Mouse (Mus musculus): Measurements from ENCODE around the gene Diras2.

DNA sequence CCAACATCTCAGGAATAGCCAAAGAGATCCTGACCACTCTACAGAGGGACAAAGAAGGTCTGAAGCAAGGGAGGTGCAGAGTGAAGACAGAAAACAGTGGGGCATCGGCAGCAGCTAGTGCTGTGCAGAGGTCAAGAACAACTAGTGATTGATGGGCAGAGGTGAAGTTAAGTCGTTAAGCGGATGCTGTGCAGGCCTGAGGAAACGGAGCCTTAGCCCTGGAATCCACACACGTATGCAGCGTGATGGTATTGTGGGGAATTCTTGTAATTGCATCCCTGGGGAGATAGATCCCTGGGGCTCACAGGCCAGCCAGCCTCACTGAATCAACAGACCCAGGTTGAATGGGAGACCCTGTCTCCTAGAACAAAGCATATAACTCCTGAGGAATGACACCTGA, 9.9 kb downstream of the Diras2 start:
- TF ChIP-seq CTCF (IDR thresholded peaks at IDR 0.05; ENCODE audit: borderline replicate concordance, insufficient read depth, low read length) (no peak), POLR2A (IDR thresholded peaks at IDR 0.05; ENCODE audit: low read depth, low read length) (no peak)

Measured in embryonic fibroblast, embryonic 13.5 days (primary cell).